Mouse (Mus musculus): ENCODE measurements at regions not wholly inside any gene's neighbourhood (a gene's known extent, or its start where the extent isn't known, plus 50 kb on each side); places are given as distances from the start of the nearest gene placed in this dataset.

DNA sequence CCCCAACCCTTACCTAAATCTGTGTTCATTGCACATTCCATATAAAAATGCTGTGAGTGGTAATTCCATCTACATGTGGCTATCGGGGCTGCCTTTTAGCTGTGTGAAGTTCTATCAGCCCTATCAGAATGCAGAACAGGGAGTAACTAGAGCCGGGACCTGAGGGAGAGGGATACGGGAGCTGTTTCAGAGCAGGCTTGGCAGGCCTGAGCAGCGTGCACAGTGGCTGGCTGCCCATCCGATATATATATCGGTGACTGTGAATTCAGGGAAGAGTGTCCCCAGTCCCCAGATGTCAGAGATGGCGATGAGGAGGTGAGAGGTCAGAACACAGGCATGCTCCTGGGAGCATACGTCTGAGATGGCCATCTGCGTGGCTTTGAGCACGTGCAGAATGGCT is 79.0 kb downstream of the Arl4c start:
- DNase-seq (ENCODE audit: low spot score in 2 of 2): no peak

DNA sequence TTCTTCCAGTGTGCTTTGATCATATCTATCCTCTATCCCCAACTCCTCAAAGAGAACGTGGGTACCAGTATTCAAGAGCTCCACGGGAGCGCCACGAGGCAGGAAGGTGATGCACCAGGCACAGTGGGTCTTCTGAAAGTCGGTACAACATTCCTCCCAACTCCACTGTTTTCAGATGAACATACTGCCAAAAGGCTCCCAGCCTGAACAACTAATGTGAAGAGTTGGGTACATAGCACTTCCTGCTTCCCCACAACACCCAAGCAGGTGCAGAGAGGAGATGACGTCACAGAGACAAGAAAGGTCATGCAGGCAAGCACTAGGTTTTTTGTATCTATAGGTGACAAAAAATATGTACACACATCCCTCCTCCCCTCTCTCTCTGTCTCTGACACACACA is 79.7 kb downstream of the Arl4c start:
- DNase-seq (ENCODE audit: low spot score in 2 of 2): no peak

DNA sequence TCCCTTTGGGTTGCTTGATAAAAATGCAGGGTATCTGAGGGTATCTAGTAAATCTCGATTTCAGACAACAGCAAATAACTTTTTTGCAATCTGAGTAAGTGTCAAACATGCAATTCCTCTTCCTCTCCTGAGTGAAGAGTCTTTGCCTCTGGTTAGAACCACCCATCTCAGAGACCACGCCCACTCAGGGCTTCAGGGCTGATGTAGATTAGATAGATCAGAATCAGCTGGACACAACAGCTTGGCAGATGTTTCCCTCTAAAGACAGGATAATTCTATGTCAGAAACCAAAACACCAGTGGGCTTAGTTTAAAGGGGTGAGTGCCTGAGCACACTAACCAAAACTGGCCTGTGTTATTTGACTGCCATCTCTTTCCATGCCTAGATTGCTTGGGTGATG is 80.8 kb downstream of the Arl4c start:
- no peak for DNase-seq (ENCODE audit: low spot score in 2 of 2)

DNA sequence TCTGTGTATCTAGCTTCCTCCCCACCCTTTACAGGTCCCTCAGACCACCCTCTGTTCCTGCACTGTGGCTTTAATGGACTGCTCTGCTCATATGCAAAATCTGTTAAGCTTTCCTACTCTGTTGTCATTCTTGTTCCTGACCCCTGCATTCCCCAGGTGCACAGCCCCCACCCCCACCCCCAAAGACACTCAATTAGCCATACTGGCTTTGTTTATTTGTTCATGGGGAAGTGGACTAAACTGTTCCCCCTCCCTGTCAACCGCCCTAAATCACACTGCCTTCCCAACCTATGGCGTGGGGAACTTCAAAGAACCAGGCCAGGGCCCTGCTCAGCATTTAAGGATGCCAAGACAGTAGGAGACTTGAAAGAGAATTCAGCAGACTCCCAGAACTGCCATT is 89.0 kb downstream of the Arl4c start:
- DNase-seq (ENCODE audit: low spot score in 2 of 2): no peak

DNA sequence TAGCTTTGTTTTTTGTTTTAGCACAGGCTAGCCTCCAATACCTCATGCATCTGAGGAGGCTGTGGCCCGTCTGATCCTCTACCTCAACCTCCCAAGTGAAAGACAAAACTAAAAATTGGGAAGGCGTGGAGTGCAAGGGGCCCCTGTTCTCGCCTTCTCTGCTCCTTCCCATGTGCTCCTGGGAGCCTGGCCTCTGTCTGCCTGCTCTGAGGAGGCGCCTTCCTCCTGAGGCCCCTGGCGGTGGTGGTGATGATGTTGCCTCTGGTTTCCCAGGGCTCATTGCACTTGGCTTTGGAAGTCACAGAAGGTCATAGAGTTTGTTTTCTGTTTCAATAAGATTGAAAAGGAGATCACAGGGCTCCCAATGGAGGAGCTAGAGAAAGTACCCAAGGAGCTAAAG is 90.8 kb downstream of the Arl4c start:
- no peak for DNase-seq (ENCODE audit: low spot score in 2 of 2)

DNA sequence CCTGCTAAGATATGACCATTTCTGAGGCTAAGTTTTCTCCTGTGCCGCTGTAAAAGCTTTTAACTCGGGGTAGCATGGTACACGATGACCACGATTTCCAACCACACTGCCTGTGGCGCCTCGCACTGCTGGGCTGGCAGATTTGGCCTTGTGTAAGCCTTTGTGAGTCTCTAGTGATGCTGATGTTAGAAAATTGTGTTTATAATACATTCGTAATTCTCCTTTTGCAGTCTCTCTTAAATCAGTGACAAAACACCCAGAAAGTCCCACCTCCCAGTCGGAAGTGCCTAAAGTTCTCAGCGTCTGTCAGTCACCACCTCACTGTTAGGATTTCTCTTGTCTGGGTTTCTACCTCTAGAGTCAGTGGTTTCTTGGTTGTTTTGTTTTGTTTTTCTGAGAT is 91.2 kb downstream of the Arl4c start:
- no peak for DNase-seq (ENCODE audit: low spot score in 2 of 2)

DNA sequence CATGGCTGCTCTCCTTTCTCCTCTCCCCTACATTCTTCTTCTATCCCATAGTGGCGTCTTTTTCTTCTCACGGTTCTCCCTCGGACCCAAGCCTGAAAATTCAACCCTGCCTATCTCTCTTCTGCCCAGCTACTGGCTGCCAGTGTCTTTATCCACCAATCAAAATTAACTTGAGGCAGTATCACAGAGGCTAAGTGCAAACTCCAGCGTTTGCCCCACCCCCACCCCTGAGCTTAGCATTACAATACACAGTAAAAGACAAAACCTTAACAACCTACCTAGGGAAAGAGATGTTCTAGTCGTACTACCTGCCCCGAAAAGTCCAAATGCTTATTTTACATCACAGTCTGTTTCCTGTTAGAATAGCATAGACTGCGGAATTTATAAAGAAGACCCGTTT is 93.2 kb downstream of the Arl4c start:
- DNase-seq (ENCODE audit: low spot score in 2 of 2): no peak

DNA sequence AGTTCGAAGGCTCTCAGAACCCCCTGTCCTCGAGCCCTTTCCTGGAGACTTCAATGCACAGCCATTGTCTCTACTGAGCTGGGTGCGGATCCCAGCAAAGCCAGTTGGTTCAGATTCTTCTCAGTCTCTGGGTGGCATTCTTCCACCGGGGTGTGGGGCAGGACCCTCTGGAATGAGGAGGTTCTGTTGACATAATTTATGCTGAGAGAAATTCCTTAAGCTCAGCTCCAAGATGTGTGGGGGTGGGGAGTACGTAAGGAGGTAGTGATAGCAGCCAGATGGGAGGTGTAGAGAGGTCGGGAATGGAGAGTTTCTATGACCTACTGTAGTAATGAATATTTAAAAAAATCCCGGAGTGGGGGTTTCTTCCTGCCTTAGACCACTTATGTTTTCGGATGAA is 93.8 kb downstream of the Arl4c start:
- no peak for DNase-seq (ENCODE audit: low spot score in 2 of 2)

DNA sequence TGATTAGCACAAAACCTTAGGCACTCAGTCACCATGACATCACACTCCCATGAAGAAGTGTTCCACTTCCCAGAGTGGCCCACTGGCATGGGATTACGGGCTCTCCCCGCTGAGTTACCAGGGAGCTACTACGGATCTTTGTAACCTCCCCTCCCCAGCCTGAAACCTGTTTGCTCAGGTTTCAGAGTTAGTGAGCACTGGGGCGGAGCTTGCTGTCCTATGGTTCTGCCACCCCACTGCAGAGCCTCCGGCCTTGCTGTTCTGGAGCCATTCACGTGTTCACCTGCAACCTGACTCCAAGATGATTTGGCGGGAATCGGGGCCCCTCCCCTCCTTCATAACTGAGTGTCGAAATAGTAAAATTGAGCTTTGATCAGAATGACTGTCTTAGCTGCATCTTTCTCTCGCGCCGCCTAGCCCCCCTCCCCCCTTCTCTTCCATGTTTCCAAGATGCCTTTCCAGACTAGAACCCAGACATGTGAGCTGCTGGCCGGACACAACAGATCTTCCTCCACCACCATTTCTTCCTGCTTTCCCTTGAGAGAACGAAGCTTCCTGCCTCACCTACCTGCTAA is 95.8 kb upstream of the Glrp1 start:
- DNase-seq (ENCODE audit: low spot score in 2 of 2): peak; percentile 10 to 34

DNA sequence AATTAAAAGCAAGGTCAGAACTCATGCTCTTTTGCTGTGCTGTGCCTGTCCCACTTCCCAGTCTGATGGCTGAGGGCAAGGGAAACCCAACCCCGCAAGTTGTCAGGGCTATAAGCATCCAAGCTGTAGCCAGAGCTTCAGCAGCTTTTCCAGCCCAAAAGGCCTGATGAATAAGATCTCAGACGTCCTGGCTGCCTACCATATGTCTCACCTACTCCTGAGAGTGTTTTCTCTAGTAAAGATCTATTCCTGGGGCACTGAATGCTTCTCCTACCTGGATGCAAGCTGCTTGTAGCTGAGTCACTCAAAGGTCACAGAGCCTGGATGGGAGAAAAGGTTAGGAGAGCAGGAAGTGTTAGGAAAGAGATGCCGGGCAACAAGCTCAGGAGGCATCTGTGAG is 92.4 kb upstream of the Glrp1 start:
- no peak for DNase-seq (ENCODE audit: low spot score in 2 of 2)

DNA sequence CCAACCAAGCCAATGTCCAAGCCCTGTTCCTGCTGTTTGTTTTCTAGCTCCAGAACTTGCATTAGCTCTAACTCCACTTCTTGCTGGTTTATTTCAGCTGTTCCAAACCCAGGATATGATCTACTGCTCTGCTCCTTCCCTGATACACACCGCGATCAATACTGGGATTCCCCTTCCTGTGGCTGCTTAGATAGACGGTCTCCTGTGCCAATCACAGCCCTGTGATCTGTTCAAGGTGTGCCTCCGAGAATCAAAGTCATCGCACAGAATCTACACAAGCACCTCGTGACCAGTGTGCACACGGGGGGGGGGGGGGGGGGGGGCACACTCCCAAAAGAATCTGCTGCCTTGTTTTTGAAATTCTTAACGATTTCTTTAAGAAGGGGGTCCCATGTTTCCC is 91.9 kb upstream of the Glrp1 start:
- DNase-seq (ENCODE audit: low spot score in 2 of 2): no peak

DNA sequence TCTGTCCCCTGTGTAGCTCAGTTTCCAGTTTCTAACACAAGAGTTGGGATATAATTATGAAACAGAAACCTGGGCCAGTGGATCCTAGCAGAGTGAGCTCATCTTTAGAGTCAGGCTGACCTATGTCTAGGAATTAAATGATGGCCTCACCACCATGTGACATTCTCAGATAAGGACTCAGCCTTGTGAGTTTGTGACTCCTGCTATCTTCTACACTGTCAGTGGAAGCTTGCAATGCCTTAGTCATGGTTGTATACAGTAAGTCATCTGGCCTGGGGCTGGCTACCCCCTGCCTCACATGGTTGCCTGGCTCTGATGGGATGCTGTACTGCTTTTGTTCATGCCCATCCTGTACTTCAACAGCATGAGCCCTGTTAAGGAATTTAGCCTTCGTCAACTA is 90.3 kb upstream of the Glrp1 start:
- no peak for DNase-seq (ENCODE audit: low spot score in 2 of 2)

DNA sequence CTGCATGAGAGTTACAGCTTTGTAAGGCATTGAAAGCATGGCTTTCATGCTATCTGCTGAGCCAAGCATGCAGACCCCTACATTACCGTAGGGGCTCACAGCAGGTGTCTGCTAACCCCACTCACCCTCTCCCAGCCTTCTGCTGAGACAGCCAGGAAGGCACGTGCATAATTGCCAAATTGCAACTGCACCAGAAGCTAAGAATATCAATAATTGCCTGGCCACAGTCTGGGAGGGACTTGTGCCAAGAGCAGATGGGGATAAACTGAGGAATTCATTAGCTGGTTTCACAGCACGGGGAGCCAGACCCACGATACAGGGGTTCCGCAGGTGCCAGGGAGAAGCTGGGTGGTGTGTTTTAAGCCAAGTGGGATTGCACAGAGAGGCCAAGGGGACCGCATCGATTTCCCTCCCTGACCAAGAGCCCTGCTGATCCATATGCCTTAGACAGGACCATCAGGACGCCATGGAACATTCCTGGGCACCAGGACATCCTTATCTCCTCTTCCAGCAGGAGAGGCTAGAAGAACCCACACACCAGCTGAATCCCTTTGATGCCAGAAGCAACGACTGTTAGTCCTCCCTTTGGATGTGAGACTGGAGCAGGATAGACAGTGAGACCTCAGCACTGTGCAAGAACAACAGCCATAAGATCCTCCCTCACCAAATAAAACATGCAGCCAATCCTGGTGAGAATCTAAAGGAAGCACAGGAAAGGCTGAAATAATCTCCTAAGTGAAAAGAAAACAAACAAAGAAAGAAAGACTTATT is 84.8 kb upstream of the Glrp1 start:
- DNase-seq (ENCODE audit: low spot score in 2 of 2): no peak

DNA sequence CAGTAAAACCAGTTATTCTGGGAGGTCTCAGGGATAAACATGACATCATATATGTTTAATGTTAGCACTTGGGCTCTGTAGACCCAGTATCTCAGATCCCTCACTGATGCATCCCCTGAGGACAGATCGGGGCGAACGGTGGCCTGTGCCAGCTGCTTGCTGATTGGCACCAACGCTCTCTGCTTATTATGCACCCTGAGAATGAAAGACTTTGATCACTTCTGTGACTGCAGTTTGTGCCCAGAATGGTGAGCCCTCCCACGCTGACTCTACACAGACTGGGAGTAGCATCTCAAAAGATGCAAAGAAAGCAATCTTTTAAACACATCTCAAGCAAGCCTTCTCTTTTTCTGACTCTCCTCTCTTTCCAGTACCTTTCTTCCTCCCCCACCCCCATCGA is 82.2 kb upstream of the Glrp1 start:
- DNase-seq (ENCODE audit: low spot score in 2 of 2): no peak

DNA sequence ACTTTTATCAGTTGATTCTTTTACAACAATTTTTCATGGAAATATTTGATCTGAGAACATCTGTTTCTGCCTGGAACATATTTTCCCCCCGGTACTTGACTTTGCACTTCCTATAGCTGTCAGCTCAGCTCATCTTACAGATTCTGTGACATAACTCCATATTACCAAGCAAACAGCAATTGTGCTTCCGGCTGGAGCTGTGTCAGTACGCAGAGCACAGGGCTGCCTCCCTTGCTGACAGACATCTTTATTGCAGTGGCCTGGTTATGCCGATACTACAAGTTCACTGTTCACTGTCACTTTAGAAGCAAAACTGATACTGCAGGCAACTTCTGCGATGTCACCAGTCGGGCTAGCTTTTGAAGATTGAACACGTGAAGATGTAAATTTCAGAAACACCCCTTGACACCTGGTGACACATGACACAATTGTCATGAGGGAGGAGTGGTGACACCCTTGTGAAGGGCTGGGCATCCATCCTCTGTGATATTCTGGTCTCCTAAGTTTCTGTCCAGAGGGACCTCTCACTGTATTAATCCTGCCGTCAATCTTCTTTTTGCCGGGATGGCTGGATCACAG is 81.0 kb upstream of the Glrp1 start:
- no peak for DNase-seq (ENCODE audit: low spot score in 2 of 2)

DNA sequence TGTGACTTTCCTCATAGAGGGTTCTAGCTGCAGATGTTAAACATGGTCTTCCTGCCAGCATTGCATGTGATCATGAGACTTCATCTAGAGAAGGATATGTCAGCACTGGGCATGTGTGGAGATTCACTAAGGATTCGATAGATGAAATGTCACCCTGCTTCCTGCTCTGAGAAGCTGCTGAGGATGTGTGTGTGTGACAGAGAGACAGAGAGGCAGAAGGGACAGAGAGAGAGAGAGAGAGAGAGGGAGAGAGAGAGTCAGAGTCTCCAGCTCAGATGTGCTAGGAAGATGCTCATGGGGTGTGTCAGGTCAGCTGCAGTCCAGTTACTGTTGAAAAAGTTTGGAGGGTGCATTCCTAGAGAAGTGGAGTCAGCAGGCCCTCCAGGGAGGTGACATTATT is 78.9 kb upstream of the Glrp1 start:
- no peak for DNase-seq (ENCODE audit: low spot score in 2 of 2)

DNA sequence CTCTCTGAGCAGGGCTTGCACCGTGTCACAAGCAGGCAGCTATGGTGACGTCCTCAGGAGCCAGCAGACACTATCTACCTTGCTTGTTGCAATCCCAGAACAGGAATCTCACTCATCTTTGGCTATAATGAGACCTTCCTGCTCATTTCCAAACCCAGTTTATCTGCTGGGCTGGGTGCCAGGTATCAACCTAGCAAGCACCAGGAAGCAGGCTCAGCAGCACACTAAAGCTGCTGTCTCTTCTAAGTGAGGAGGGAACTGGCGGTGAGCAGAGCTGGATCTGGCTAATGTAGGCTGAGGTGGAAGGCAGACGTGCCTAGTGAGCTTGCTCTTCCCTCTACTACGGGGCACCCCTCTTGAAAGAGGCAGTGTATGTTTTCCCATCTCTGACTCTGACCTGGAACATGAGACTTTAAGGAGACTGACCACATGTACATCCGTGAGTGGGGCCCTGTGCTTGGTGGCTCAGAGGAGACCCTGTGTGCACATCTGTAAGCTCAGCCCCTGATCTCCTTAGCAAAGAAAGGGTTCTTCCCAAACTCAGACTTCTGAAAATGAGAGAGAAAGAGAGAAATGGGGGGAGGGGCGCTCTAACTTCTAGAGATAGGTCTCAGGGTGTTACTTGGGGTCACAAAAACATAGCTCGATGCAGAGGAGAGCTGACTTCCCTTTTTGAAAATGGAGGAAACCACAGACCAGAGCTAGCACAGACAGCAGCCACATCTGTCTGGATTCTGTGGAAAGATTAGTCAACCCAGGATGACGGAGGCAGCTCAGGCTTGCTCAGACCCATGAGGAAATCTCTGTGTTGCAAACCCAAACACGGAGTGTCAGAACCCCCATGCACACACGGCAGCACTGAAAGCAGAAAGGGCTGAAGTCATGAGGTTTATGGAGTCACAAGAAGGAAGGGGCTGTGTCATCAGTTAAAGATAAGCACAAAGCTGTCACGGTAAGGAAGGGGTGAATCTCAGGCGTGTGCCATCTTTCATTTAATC is 77.3 kb upstream of the Glrp1 start:
- DNase-seq (ENCODE audit: low spot score in 2 of 2): no peak

DNA sequence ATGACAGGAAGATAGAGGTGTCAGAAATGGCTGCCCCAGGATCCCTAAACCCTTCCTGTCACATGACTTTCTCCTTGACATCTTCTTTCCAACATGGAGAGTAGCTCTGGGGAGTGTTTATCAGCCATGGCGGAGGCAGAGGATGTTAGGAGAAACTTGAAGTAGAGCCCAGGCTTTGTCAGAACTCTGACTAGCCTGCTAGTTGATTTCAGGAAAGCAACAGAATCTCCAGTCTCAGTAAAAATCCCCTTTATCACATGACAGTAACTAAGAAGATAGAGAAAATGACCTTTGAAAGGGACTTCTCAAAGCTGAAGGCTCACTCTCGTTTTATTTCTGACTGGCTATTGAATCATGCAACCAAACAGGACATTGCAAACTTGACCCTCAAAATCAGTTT is 76.3 kb upstream of the Glrp1 start:
- no peak for DNase-seq (ENCODE audit: low spot score in 2 of 2)

DNA sequence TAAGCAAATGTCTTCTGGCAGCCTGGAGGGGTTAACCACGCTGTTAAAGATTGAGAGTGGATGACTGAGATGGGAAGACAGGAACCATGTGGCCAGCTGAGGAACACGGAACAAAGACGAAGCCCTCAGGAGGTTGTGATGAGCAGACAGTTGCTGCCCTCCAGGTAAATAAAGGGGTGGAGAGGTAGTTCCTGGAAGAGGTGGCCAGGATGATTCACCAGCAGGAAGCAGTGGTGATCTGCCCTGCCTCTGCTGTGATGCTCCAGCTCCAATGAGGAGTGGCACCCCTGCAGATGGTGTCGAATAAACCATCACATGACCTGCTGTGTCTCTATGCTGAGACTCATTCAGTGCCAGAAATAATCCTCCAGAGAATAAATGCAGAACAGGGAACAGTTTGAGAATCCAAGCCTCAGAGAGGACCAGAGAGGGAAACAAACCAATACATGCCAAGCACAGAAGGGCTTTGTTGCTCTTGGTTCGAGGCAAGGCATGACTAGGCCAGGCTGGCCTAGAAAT is 74.7 kb upstream of the Glrp1 start:
- no peak for DNase-seq (ENCODE audit: low spot score in 2 of 2)

DNA sequence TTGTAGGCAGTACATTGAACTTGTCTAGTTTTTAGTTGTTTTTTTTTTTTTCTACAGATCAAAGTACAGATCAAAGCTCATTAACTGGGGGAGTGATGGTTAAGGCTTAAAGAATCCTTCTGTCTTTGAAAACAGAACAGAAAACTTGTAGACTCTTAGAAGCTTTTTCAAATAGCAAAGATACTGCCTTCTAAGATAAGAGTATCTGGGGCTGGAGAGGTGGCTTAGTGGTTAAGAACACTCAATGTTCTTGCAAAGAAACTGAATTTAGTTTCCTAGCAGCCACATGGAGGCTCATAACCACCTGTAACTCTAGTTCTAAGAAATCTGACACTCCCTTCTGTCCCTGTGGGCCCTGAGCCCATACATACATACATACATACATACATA is 68.4 kb upstream of the Glrp1 start:
- DNase-seq (ENCODE audit: low spot score in 2 of 2): no peak

DNA sequence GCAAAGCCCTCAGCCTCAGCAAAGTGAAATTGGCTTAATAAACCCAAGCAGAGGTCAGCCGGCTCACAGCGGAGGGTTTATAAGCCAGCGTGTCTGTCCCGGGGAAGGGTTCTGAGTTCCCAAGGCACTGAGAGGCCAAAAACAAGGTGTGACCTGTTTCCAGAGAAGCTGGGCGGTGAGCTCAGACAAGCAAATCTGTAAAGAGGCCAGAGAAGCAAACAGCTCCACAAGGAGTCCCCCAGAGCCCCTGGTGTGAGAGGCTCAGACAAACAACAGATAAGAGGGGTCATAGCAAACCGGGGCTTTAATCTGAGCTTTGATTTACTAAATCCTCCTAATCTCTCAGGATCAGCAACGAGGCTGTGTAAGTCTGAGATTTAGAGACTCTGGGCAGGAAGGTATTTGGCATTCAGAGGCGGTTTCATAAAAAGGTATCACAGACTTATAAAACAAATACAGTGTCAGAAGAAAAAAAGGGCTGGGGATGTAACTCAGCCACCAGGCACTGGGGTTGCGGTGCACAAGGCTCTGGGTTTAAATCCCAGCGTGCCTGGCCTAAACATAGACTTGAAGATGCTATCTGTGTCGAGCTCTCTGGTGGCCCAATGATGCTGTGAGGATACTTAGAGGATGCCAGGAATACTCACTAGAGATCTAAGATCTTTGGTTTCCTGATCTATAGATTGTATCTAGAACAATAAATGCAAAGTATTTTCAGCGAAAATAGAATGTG is 67.8 kb upstream of the Glrp1 start:
- no peak for DNase-seq (ENCODE audit: low spot score in 2 of 2)

Data from urinary bladder, postnatal 36 days (tissue).